Mouse (Mus musculus): ENCODE results near the gene Apopt1.

Apopt1 gene

GRCm38 (mm10) chr12:111713004-111713651 lies at the start of gene Apopt1, which contains the start of gene Bag5:
TSS of gene Apopt1 (plus strand) at chr12:111713261.
TSS of gene Bag5 (minus strand) at chr12:111713257.
- peak; percentile 85 to 89 for DNase-seq (ENCODE audit: low spot score in 2 of 2)

GRCm38 (mm10) chr12:111664144-111664634 lies 48.9 kb upstream of the Apopt1 start:
- DNase-seq (ENCODE audit: low spot score in 2 of 2): no peak

- DNase-seq (ENCODE audit: low spot score in 2 of 2): no peak
Measured at GRCm38 (mm10) chr12:111665041-111665880, 47.8 kb upstream of the Apopt1 start.

- no peak for DNase-seq (ENCODE audit: low spot score in 2 of 2)
Measured at GRCm38 (mm10) chr12:111666380-111666779, 46.7 kb upstream of the Apopt1 start.

GRCm38 (mm10) chr12:111667421-111667820 lies 45.6 kb upstream of the Apopt1 start:
- no peak for DNase-seq (ENCODE audit: low spot score in 2 of 2)

GRCm38 (mm10) chr12:111668457-111668912 lies 44.6 kb upstream of the Apopt1 start:
- DNase-seq (ENCODE audit: low spot score in 2 of 2): peak; percentile 89 to 90

- peak in 1 of 2 experiments; percentile 48 for DNase-seq (ENCODE audit: low spot score in 2 of 2)
Measured at GRCm38 (mm10) chr12:111669000-111669788, 43.9 kb upstream of the Apopt1 start.

GRCm38 (mm10) chr12:111669961-111670360 lies 43.1 kb upstream of the Apopt1 start:
- no peak for DNase-seq (ENCODE audit: low spot score in 2 of 2)

- no peak for DNase-seq (ENCODE audit: low spot score in 2 of 2)
Measured at GRCm38 (mm10) chr12:111670371-111670971, 42.6 kb upstream of the Apopt1 start.

GRCm38 (mm10) chr12:111670976-111671375 lies 42.1 kb upstream of the Apopt1 start:
- no peak for DNase-seq (ENCODE audit: low spot score in 2 of 2)

- peak in 1 of 2 experiments; percentile 29 for DNase-seq (ENCODE audit: low spot score in 2 of 2)
Measured at GRCm38 (mm10) chr12:111671431-111671902, 41.6 kb upstream of the Apopt1 start.

- peak; percentile 44 to 56 for DNase-seq (ENCODE audit: low spot score in 2 of 2)
Measured at GRCm38 (mm10) chr12:111672176-111672575, 40.9 kb upstream of the Apopt1 start, which contains the start of gene Ckb. TSS of gene Ckb (minus strand) at chr12:111672338.

- peak in 1 of 2 experiments; percentile 37 for DNase-seq (ENCODE audit: low spot score in 2 of 2)
Measured at GRCm38 (mm10) chr12:111672581-111672980, 40.5 kb upstream of the Apopt1 start.

GRCm38 (mm10) chr12:111674850-111675486 lies 38.1 kb upstream of the Apopt1 start:
- no peak for DNase-seq (ENCODE audit: low spot score in 2 of 2)

- no peak for DNase-seq (ENCODE audit: low spot score in 2 of 2)
Measured at GRCm38 (mm10) chr12:111675797-111676580, 37.1 kb upstream of the Apopt1 start.

GRCm38 (mm10) chr12:111677421-111677820 lies 35.6 kb upstream of the Apopt1 start:
- DNase-seq (ENCODE audit: low spot score in 2 of 2): peak in 1 of 2 experiments; percentile 36

- peak; percentile 82 to 83 for DNase-seq (ENCODE audit: low spot score in 2 of 2)
Measured at GRCm38 (mm10) chr12:111677882-111678669, 35.0 kb upstream of the Apopt1 start, which contains the start of gene Trmt61a. TSS of gene Trmt61a (plus strand) at chr12:111678105.

- no peak for DNase-seq (ENCODE audit: low spot score in 2 of 2)
Measured at GRCm38 (mm10) chr12:111678670-111678933, 34.5 kb upstream of the Apopt1 start.

- DNase-seq (ENCODE audit: low spot score in 2 of 2): no peak
Measured at GRCm38 (mm10) chr12:111678997-111679396, 34.1 kb upstream of the Apopt1 start.

Measured in urinary bladder, adult 18-20 months (tissue).